Mouse (Mus musculus) thymus, postnatal 10 days (tissue): ENCODE measurements around the gene Mybpc2.

Experiments
- DNase-seq, 2 experiments: peaks; one replicate each; pipeline ENCODE4 v3.0.0; 2021; ENCODE audit warnings: low spot score in 2 of 2

The Mybpc2 gene

DNA sequence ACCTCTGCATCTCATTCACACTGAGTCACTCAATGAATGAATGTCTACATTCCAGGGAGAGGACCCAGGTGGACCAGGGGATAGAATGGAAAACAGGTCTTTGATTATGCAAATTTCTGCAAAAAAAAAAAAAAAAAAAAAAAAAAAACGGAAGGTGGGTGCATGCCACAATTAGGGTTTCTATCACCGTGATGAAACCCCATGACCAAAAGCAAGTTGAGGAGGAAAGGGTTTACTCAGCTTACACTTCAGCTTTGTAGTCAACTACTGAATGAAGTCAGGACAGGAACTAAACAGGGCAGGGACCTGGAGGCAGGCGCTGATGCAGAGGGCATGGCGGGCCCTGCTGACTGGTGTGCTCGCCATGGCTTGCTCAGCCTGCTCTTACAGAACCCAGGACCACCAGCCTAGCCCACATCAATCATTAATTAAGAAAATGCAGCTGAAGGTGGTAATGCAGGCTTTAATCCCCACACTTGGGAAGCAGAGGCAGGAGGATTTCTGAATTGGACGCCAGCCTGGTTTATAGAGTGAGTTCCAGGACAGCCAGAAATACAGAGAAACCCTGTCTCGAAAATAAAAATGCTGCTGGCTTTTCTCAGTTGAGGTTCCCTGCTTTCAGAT lies 38.8 kb downstream of the Mybpc2 start:
- no peak for DNase-seq

- peak in 1 of 2 experiments; percentile 74 for DNase-seq
These were observed 39.5 kb downstream of the Mybpc2 start for GRCm38 (mm10) chr7:44484841-44485571.

DNA sequence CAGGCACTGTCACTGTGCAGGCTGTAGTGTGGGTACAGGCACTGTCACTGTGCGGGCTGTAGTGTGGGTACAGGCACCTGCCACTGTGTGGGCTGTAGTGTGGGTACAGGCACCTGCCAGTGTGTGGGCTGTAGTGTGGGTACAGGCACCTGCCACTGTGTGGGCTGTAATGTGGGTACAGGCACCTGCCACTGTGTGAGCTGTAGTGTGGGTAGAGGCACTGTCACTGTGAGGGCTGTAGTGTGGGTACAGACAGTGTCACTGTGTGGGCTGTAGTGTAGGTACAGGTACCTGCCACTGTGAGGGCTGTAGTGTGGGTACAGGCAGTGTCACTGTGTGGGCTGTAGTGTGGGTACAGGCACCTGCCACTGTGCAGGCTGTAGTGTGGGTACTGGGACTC lies 40.3 kb downstream of the Mybpc2 start:
- no peak for DNase-seq

DNA sequence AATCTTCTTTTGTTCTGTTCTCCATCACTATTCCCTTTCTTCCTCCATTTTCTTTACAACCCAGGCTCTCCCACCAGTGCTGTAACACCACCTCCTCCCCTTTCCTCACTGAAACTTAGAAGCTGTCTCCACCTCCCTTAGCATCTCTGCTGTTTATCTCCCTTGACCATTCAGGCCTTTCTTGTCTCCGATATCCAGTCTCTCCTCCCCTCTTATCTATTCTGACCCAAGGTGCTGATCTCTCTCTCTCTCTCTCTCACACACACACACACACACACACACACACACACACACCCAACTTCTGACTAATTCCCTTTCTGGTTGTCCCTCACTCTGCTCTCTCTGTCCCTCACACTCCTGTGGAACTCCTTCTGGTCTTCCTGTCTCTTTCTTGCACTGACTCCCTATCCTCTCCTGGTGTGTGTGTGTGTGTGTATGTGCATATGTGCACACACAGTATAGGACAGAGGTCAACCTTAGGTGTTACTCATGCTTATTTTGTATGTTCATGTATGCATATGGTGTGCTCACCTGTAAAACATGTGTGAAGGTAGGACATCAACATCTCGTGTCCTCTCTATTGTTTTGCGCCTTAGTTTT lies 41.5 kb downstream of the Mybpc2 start:
- DNase-seq: no peak

DNA sequence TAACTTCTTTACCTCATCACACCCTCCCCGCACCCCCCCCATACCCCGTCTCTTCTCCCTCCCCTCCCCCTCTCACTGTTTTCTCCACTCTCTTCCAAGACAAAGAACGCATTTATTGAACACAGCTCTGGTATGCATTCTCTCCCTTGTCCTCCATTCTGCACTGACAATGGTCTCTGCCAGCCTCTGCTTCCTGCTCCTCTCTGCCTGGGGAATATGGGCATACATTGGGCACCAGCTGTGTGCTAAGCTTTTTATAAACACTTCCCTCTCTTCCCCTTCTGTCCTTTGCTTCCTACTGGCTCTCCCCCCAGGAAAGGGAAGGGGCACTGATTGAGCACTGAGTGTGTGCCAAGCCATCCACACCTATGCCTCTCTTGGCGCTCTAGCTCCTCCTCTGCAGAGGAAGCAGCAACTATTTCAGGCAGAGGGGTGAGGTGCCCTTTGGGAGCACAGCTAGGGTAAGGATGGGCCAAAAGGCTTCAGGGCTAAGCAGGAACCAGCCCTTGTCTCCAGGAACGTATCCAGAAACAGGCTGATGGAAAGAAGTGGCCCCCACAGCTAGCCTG lies 49.3 kb downstream of the Mybpc2 start:
- no peak for DNase-seq

GRCm38 (mm10) chr7:44474419-44474818 lies 50.0 kb downstream of the Mybpc2 start:
- DNase-seq: no peak

DNA sequence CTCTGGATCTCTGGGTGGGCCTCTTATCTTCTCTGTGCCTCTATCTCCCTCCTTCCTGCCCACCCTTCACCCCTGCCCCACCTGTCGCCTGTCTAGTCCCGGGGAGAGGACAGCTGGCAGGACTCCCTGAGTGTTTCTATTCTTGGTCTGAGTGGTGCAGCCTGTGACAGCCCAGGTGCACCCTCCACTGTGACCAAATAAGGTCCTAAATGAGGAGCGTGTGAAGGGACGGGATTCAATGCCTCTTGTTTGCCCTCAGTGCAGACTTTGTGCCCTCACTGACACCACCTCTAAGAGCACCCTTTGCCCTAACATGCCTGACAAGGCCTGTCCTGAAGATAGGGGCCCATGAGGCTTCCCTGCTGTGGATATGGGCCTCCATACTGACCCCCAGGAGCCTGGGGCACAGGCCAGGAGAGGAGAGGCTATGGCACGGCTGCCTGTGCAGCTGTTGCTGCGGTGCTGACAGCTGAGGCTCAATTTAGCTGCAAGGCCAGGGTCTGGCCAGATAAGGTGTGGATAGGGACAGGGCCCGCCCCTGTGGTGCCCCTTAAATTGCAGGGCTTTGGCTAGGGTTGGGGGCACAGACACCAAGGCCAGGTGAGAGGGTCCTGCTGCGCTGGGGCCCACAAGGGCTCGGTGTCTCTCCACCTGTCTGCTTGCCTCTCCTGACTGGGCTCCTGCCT lies 51.4 kb downstream of the Mybpc2 start:
- no peak for DNase-seq

DNA sequence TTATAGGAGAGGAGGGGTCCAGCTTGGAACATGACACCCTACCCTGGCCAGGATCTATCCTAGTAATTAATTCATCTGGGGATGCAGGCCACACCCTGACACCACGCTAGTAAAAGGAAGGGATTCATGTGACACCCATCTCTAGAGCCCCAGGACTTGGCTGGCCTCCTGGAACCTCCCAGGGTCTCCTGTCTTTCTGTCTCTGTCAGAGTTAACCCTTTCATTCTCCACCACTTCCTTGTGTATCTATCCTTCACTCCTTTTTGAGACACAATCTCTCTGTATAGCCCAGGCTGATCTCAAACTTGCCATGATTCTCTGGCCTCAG lies 51.9 kb downstream of the Mybpc2 start:
- DNase-seq: no peak

GRCm38 (mm10) chr7:44471880-44472557 lies 52.4 kb downstream of the Mybpc2 start:
- DNase-seq: no peak

GRCm38 (mm10) chr7:44470696-44471612 lies 53.5 kb downstream of the Mybpc2 start:
- no peak for DNase-seq

DNA sequence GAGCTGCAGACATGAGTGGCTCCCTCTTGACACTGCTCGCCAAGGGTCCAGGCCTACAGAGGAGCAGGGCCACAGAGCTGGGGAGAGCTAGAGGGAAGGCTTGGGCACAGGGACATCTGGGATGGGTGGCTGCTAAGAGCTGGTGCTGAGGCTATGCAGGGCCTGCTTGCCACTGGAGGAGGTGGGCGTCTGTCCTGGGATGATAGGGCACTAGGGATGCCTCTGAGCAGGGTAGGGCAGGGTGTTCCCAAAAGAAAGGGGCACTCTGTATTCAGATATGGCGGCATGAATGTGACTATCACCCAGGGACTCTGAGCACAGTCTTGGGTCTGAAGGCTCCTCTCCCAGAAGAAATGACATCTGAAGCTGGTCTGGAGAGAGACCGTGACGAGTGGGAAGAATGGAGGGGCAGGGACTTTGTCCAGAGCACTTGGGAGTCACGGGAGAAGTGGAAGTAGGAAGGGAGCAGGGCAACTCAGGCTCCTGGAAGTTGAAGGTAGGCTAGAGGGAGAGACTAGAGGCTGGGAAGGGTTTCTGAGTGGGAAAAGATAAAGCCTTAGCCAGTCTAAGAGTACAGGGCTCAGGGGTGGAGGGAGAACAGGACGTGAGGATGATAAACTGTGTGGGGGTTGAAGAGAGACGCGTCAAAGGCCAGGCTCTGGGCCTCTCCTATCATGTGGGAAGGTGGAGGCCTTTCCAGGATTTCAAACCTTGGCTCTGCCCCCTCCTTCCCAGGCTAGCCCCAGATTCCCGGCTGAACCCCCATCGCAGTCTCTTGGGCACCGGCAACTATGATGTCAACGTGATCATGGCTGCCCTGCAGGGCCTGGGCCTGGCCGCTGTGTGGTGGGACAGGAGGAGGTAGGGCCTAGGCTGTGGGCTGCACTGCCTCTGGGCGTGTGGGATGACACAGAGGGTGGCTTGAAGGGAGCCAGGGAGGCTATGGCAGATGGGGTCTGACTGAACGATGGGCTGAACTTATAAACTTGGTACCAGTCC lies 54.5 kb downstream of the Mybpc2 start:
- no peak for DNase-seq

GRCm38 (mm10) chr7:44468644-44469285 lies 55.7 kb downstream of the Mybpc2 start:
- no peak for DNase-seq

DNA sequence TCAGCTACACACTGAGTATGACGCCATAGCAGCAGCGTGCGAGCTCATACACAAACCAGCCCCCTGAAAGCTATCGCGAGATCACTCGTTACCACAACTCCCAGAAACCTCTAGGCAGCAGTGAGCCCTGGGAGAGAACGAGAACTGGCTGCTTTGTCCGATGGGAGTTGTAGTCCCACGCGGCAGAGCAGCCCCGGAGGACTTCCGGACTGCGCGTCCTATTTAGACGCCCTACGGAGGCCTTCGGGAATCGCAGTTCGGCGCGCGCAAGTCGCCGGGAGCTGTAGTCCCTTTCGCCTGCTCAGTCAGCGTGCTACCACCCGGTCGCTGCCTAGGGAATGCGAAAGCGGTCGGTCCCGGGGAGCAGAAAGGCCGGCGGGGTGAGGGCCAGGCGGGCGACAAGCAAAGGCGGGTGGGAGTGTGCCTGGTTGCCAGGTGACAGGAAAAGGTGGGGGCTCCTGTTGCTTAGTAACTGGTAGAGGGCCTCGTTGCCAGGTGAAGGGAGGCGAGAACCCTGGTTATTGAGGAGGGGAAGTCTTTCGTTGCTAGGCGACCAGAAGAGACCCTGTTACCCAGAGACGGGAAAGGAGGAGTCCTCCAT lies 56.5 kb downstream of the Mybpc2 start, which contains the start of gene Josd2:
TSS of gene Josd2 (plus strand) at position 170 of the 601 bp plus-strand sequence.
- DNase-seq: peak; percentile 85 to 88

- DNase-seq: no peak
These were observed 57.6 kb downstream of the Mybpc2 start for GRCm38 (mm10) chr7:44466888-44467311.

DNA sequence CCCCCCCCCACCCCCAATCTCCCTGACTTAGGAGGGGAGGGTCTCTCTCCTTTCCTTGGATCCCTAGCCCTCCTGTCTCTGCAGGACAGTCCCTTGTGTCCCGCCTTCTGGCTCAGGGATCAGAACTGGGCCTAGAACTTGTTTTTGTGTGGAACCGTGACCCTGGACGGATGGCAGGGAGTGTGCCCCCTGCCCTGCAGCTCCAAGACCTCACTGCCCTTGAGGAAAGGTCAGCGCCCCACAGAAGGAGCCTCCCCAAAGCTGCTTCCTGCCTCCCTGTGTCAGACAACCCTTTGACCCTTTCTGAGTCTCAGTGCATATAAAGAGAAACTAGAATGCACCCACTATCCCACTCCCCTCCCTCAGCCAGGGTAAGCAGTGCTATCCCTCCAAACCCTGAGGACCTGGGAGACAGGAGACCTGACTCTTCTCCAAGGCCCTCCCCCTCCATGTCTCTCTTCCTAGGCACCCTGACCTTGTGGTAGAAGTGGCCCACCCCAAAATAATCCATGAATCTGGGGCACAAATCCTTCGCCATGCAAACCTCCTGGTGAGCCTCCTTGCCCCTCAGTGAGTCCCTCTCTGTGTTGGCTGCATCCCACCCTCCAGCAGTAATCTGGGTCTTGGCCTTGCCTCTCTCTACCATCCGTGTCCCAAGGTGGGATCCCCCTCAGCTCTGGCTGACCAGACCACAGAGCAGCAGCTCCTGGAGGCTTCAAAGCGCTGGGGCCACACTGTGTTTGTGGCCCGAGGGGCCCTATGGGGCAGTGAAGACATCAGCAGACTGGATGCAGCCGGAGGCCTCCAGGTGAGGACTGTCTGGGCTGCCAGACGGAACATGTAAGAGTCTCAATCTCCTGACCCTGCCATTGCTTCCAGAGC lies 58.2 kb downstream of the Mybpc2 start:
- no peak for DNase-seq

DNA sequence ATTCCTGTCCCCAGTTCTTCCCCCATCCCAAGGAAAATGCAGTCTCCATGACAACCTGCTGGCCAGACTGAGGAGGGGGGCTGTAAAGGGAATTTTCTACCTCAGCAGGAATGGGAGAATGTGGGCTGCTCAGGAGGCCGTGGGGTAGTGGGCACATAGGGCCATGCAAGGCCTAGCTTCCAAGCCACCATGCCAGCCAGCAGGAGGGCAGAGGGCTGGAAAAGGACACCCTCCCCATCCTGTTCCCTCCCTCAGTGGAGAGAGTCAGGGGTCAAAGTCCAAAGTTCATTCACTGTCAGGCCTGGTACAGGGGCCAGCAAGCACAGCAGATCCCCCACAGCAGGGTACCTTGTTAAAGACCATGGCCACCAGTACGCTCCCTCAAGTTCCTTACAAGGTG lies 59.3 kb downstream of the Mybpc2 start, which contains the start of gene Aspdh:
TSS of gene Aspdh (plus strand) at position 281 of the 400 bp plus-strand sequence.
- DNase-seq: no peak

DNA sequence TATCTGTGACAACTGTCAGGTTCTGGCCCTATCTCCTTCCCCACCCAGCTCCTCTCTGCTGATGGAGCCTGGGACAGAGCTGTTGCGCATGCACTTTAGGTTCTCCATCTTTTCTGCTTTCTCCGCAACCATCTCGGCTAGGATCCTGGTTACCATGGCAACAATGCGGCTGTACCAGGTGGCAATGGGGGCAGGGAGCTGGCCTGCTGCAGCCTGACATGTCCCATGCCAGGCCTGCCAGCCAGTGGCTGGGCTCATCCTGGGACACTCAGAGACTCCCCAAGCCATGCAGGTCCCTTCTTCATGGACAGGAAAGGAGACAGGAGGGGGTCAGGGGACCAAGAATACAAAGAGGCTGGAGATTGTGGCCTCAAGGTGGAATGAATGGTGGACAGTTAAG lies 59.9 kb downstream of the Mybpc2 start:
- no peak for DNase-seq
